Mouse (Mus musculus) activated CD4-positive, CD25-positive, alpha-beta regulatory T cell, adult 4 months (primary cell): Measurements from ENCODE around the gene Mgam. TPM values are rescaled to one million over a fixed set of nuclear protein-coding genes. Genes with fewer than 3 reads are reported as not detected.
"Not testable (repeated sequence)": the region's sequence is repeated elsewhere in the genome, so short reads cannot be mapped to it uniquely, and the experiment has no call there.

Experiments
- ATAC-seq: one replicate; pipeline ENCODE4 v1.8.0; 2017
- polyA plus RNA-seq, 2 experiments: library from polyadenylated mRNA; unstranded; fragments of 100-300 nt; shearing (Covaris generic); gene quantifications; one replicate each; pipeline ENCODE4 v1.2.1; 2017

Gene Mgam
- polyA plus RNA-seq, 2 experiments from 2014 or later = not detected

DNA sequence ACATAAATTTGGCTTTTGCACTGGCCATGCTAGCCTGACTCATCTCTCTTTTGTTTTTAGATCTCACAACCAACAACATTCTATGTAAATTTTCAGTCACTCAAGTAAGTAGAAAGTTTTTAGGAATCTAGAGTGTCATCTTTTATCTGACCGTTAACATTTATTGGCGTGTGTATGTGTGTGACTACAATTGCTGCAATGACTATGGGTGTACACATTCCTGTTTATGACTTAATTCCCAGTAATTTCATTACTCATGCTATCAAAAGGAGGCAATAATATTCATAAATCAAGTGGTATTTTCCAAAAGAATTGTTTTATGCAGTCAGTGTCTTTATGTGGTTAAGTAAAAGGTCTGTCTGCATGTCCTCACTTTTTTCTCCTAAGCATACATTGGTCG, 110.9 kb downstream of the Mgam start:
- ATAC-seq = no peak

DNA sequence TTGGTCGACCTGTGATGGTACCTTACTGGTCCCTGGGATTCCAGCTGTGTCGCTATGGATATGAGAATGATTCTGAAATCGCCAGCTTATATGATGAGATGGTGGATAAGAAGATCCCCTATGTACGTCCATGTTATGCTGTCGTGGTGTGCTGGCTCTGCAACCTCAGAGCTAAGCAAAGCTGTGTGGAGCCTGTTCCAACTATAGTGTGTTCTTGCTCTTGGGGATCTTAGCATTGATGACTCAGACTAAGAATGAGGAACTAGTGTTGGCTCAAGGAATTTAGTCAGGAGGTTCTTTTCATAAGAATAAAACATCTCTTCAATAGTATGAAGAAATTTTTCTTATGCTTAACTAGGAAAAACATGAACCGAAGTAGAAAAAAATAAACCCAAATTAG, 120.4 kb downstream of the Mgam start:
- ATAC-seq = not testable (repeated sequence)

- ATAC-seq = no peak
These were observed 127.3 kb downstream of the Mgam start for GRCm38 (mm10) chr6:40755948-40756347.

- not testable (repeated sequence) for ATAC-seq
These were observed 128.7 kb downstream of the Mgam start for GRCm38 (mm10) chr6:40757346-40757745.

DNA sequence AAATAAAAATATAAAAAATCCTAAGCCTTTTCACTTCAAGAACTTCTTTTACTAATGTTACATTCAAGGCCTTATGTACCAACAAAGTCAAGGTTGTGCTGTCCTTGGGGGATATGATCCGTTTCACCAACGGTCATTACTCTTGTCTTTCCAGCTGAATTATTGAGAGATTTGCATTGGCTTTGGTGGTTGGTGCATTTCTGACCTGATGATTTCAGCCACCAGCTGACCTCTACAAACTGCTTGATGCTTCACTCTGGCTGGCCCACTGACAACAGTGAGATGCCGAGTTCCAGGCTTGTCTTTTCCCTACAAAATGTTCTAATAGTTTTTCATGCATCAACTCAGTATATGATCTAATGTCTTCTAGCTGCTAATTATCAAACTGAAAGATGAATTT, 146.0 kb downstream of the Mgam start:
- no peak for ATAC-seq

- no peak for ATAC-seq
These were observed 149.8 kb downstream of the Mgam start for GRCm38 (mm10) chr6:40778458-40778857.

DNA sequence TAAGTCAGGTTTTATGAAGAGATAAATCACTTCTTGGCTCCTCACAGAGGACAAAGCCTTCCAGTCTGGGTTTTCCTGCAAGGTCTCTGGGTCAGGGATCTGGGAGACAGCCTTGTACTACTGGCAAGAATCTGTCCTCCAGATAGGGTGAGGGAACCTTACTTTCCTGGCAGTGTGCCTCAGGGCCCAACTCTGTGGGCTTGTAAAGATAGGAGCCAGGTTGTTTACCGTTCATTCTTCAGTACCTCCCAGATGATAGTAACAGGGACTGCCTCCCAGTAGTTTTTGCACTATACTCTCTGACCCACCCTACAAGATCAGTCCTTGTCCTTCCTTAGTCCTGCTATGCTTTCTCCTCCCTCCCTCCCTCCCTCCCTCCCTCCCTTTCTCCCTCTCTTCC, 155.0 kb downstream of the Mgam start:
- no peak for ATAC-seq

DNA sequence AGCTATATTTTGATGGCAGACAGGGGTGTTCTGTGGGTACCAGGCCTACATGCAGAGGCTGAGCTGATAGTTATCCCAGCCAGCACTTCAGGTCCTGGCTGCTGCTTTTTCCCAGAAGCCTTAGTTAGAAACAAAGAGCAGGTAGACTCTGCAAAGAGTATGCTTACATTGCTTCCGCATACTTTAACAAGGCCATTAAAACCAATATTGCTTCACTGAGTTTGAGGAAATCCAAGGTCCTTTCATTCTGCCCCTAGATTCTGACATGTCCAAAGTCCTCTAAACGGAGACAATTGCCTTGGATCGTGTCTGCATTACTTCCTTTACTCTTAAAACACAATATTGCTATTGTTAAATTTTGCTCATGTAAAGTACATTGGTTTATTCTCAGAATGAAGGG, 155.7 kb downstream of the Mgam start:
- ATAC-seq = no peak

- no peak for ATAC-seq
These were observed 166.6 kb downstream of the Mgam start for GRCm38 (mm10) chr6:40795077-40795812.

GRCm38 (mm10) chr6:40818237-40818902, 189.7 kb downstream of the Mgam start:
- ATAC-seq = peak; percentile 96

Other genes starting within 250 kb of the Mgam start
- gene E330009J07Rik, start 192.7 kb upstream of the Mgam start, polyA plus RNA-seq = 1 to 10 TPM; 4.9 to 6.1 TPM
- gene Wee2, start 189.7 kb upstream of the Mgam start, polyA plus RNA-seq = under 1 TPM; 0.15 TPM
- gene Ssbp1, start 157.5 kb upstream of the Mgam start, polyA plus RNA-seq = 100 to 1,000 TPM; 109 to 114 TPM
- not detected for gene Tas2r137, start 137.6 kb upstream of the Mgam start, polyA plus RNA-seq
- not detected for gene Tas2r108, start 135.3 kb upstream of the Mgam start, polyA plus RNA-seq
- 1 to 10 TPM in 1 of 2 experiments, not detected in 1; 2.5 TPM for gene Prss37, start 109.3 kb upstream of the Mgam start, polyA plus RNA-seq
- not detected for gene Olfr461, start 73.8 kb upstream of the Mgam start, polyA plus RNA-seq
- gene Olfr460, start 59.3 kb upstream of the Mgam start, polyA plus RNA-seq = not detected
- not detected for gene Clec5a, start 43.0 kb upstream of the Mgam start, polyA plus RNA-seq
- gene Tas2r138, start 15.5 kb upstream of the Mgam start, polyA plus RNA-seq = not detected